Mouse (Mus musculus) olfactory bulb, adult 2 months (tissue): ENCODE data around the gene Ndufv1.

Experiments
- CTCF ChIP-seq: fragments of 200-500 bp; IDR thresholded peaks from 2 replicates; pipeline ENCODE4 v1.5.1; 2012; ENCODE audit warnings: low read depth, mild to moderate bottlenecking, low read length, moderate library complexity; ENCODE audit not compliant: insufficient read depth
- POLR2A ChIP-seq: fragments of 200-500 bp; IDR thresholded peaks from 2 replicates; pipeline ENCODE4 v1.6.1; 2012; ENCODE audit warnings: mild to moderate bottlenecking, low read depth, low read length, moderate library complexity; ENCODE audit not compliant: insufficient read depth

DNA sequence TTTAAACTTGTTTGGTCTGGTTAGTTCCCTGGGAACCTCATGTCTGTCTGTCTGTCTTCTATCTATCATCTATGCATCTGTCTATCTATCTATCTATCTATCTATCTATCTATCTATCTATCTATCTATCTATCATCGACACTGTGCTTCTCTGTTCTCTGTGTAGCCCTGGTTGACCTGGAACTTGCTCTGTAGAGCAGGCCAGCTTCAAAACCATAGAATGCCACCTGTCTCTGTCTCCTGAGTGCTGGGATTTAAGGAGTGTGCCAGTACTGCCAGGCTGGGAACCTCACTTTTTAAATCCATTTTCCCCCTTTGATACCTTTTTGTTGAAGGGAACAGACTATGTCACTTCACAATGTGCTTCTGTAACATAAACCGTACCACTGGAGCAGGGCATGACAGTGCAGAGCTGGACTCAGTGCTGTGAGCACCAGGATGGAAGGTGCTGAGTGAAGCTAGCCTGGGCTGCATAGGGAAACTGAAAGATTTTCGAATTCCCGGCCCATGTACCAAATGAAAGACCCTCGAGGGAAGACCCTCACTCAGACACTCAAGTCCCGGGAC lies 48.4 kb upstream of the Ndufv1 start:
- TF ChIP-seq POLR2A: no peak
- no peak for TF ChIP-seq CTCF
